Mouse (Mus musculus) midbrain, embryonic 14.5 days (tissue): Measurements from ENCODE around the gene Polr2h. TPM values are rescaled to one million over a fixed set of nuclear protein-coding genes. Genes with fewer than 3 reads are reported as not detected.
"Not testable (repeated sequence)": the region's sequence is repeated elsewhere in the genome, so short reads cannot be mapped to it uniquely, and the experiment has no call there.

ENCODE experiments used
- ATAC-seq: fragments of 200-750 bp; cut with Nextera tagmentation; 2 replicates; pipeline ENCODE4 v1.8.0; 2017; ENCODE audit warnings: moderate number of reproducible peaks, moderate library complexity; ENCODE audit not compliant: low FRiP score, low TSS enrichment
- DNase-seq: peaks from one replicate; pipeline ENCODE4 v3.0.0-alpha.2; 2015
- H3K27ac ChIP-seq: fragments of 300-500 bp; sonication (generic); replicated peaks from 2 replicates; pipeline ENCODE4 v1.5.1; 2014; ENCODE audit warnings: mild to moderate bottlenecking, low read depth, low read length, moderate library complexity
- H3K27me3 ChIP-seq: fragments of 300-500 bp; sonication (generic); 2 replicates; pipeline ENCODE4 v1.6.1; 2014; ENCODE audit warnings: low read length, control low read depth, mixed read lengths; ENCODE audit not compliant: control insufficient read depth, insufficient read depth
- H3K36me3 ChIP-seq: fragments of 300-500 bp; sonication (generic); 2 replicates; pipeline ENCODE4 v1.6.1; 2014; ENCODE audit warnings: low read length, control low read depth; ENCODE audit not compliant: control insufficient read depth, insufficient read depth
- H3K4me1 ChIP-seq: fragments of 300-500 bp; sonication (generic); 2 replicates; pipeline ENCODE4 v1.6.1; 2014; ENCODE audit warnings: mild to moderate bottlenecking, antibody characterized with exemption, low read length, control low read depth; ENCODE audit not compliant: control insufficient read depth, insufficient read depth
- H3K4me2 ChIP-seq: fragments of 300-500 bp; sonication (generic); 2 replicates; pipeline ENCODE4 v1.6.1; 2014; ENCODE audit warnings: mild to moderate bottlenecking, low read length, moderate library complexity
- H3K4me3 ChIP-seq: fragments of 300-500 bp; sonication (generic); replicated peaks from 2 replicates; pipeline ENCODE4 v1.5.1; 2014; ENCODE audit warnings: low read depth, low read length
- H3K9ac ChIP-seq: fragments of 300-500 bp; sonication (generic); replicated peaks from 2 replicates; pipeline ENCODE4 v1.6.1; 2014; ENCODE audit warnings: mild to moderate bottlenecking, low read length, moderate library complexity
- H3K9me3 ChIP-seq: fragments of 300-500 bp; sonication (generic); 2 replicates; pipeline ENCODE4 v1.6.1; 2016; ENCODE audit warnings: low read length, control low read depth, mixed read lengths; ENCODE audit not compliant: control insufficient read depth
- WGBS: fragments of 180-500 bp; shearing (Covaris S2); extraction: QIAGEN DNeasy Blood & Tissue Kit; methylation state at CpG from one replicate; pipeline ENCODE4 v1.1.7; 2014; 5-methylcytosine and 5-hydroxymethylcytosine counted together
- polyA plus RNA-seq: library from polyadenylated mRNA; unstranded; fragments of >200 nt; fragmentation: Nextera tagmentation; extraction: Ambion mirVana; gene quantifications from 2 replicates; pipeline ENCODE4 v1.2.1, GENCODE M21; 2014

The Polr2h gene
- 89.6 and 95.7 TPM in 2 replicates for polyA plus RNA-seq

- under 1% methylated on average over 62 of the region's 62 CpGs for WGBS
- H3K36me3 ChIP-seq, result peaks cover 34% of the 10 kb centered on the region
- DNase-seq (peak; percentile 96), ATAC-seq (peak; percentile 79)
- peaks cover 31% of the 10 kb centered on the region for H3K4me1 ChIP-seq
- H3K27me3 ChIP-seq, result no peaks in the 10 kb centered on the region
- H3K27ac ChIP-seq, result peak within 1 kb of the TSS; percentile 89
- peak within 1 kb of the TSS; percentile 94 for H3K4me2 ChIP-seq
- no peaks in the 10 kb centered on the region for H3K9me3 ChIP-seq
- H3K4me3 ChIP-seq, result peak within 1 kb of the TSS; percentile 66
- peak within 1 kb of the TSS; percentile 78 for H3K9ac ChIP-seq
Measured at GRCm38 (mm10) chr16:20717181-20717977, at the start of gene Polr2h, which contains the start of gene Clcn2. TSS of gene Polr2h (plus strand) at chr16:20717665. TSS of gene Clcn2 (minus strand) at chr16:20717746.

DNA sequence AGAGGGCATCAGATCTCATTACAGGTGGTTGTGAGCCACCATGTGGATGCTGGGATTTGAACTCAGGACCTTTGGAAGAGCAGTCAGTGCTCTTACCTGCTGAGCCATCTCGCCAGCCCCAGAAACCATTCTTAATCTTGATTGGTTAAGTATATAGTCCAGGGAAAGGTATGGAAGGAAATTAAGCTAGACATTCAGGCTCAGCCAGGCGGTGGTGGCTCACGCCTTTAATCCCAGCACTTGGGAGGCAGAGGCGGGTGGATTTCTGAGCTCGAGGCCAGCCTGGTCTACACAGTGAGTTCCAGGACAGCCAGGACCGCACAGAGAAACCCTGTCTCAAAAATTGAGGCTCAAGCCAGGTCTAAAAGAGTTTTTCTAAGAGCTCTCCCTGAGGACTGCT lies 49.5 kb upstream of the Polr2h start, which contains the start of gene Eif4g1:
Eif4g1 (plus strand) TSS at position 301 of the 400 bp plus-strand sequence.
- 96% methylated on average over 4 of the region's 6 CpGs for WGBS
- not testable (repeated sequence) for H3K27me3 ChIP-seq, H3K4me1 ChIP-seq, H3K9ac ChIP-seq, H3K4me3 ChIP-seq, H3K4me2 ChIP-seq, H3K27ac ChIP-seq, H3K9me3 ChIP-seq, ATAC-seq, DNase-seq
- H3K36me3 ChIP-seq, result peaks cover 13% of the 10 kb centered on the region

DNA sequence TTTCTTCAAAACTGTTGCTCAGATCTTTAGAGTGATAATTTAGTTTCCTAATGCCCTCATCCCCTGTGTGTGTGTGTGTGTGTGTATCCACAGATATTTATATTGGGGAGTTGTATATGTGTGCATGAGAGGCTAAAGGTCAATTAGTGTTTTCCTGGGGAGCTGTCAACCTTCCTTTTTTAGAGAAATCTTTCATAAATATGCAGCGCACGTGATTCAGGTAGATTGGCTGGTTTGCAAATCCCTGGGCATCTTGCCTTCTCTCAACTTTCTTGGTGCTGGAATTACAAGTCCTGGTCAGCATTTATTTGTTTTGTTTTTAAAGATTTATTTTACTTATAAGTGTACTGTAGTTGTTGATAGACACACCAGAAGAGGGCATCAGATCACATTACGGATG lies 47.2 kb upstream of the Polr2h start:
- no peak overlapping the region for H3K9ac ChIP-seq
- H3K27me3 ChIP-seq, result no peaks in the 10 kb centered on the region
- no peak overlapping the region for H3K27ac ChIP-seq
- H3K4me3 ChIP-seq, result no peak overlapping the region
- no peak overlapping the region for H3K4me2 ChIP-seq
- H3K4me1 ChIP-seq, result peaks cover 11% of the 10 kb centered on the region
- WGBS, result 93% methylated on average over 3 of the region's 3 CpGs
- DNase-seq, result no peak
- no peak for ATAC-seq
- peaks cover 8% of the 10 kb centered on the region for H3K36me3 ChIP-seq
- H3K9me3 ChIP-seq, result no peaks in the 10 kb centered on the region

GRCm38 (mm10) chr16:20671886-20672285 lies 45.6 kb upstream of the Polr2h start:
- Histone ChIP-seq H3K4me3 (peak overlapping the region; percentile 93), H3K9ac (no peak overlapping the region), H3K9me3 (no peaks in the 10 kb centered on the region), H3K27me3 (no peaks in the 10 kb centered on the region), H3K36me3 (peaks cover 21% of the 10 kb centered on the region), H3K4me2 (peak overlapping the region; percentile 98), H3K27ac (no peak overlapping the region), H3K4me1 (peaks cover 11% of the 10 kb centered on the region)
- ATAC-seq, result no peak
- WGBS, result 25% methylated on average over 6 of the region's 6 CpGs
- DNase-seq, result no peak

- Histone ChIP-seq H3K9ac (peak overlapping the region; percentile 94), H3K4me1 (peaks cover 11% of the 10 kb centered on the region)
- under 1% methylated on average over 38 of the region's 38 CpGs for WGBS
Measured at GRCm38 (mm10) chr16:20672500-20672902, 45.0 kb upstream of the Polr2h start.

GRCm38 (mm10) chr16:20672965-20673705 lies 44.3 kb upstream of the Polr2h start:
- Histone ChIP-seq H3K9me3 (no peaks in the 10 kb centered on the region), H3K9ac (peak overlapping the region; percentile 94), H3K27me3 (no peaks in the 10 kb centered on the region), H3K4me1 (peaks cover 11% of the 10 kb centered on the region), H3K4me2 (peak overlapping the region; percentile 98), H3K27ac (peak overlapping the region; percentile 87), H3K36me3 (peaks cover 34% of the 10 kb centered on the region), H3K4me3 (peak overlapping the region; percentile 93)
- ATAC-seq (peak; percentile 84), DNase-seq (no peak)
- WGBS, result under 1% methylated on average over 75 of the region's 78 CpGs

More at GRCm38 (mm10) chr16:20672500-20672902, 45.0 kb upstream of the Polr2h start:
- Histone ChIP-seq H3K4me3 (peak overlapping the region; percentile 93), H3K9me3 (no peaks in the 10 kb centered on the region), H3K36me3 (peaks cover 27% of the 10 kb centered on the region), H3K27ac (peak overlapping the region; percentile 87), H3K27me3 (no peaks in the 10 kb centered on the region), H3K4me2 (peak overlapping the region; percentile 98)
- ATAC-seq (peak; percentile 98), DNase-seq (peak; percentile 97)

DNA sequence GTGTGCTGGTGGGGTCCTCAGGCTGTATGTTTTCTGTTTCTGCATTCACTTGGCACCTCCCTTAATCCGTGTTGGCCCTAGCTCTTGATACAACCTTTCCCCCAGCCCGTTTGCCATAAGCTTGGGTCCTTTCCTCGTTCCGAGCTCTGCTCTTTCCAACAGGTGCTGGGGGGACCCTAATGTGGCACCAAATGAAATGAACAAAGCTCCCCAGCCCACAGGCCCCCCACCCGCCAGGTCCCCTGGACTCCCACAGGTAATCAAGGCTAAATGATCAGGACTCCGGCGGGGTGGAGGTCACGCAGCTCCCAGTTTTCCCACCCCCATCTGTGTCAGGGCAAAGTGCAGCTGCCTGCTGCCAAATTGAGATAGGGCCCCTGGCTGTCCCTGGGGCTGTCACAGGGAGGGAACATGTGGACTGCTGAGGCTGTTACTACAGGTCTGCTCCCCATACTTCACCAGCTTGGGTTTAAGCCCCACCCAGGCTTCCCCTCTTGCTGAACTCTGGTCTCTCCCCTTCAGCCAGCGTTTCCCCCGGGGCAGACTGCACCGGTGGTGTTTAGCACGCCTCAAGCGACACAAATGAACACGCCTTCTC lies 43.7 kb upstream of the Polr2h start:
- peak overlapping the region; percentile 87; the same call in 1 of the 2 replicates for H3K27ac ChIP-seq
- DNase-seq (peak; percentile 3), ATAC-seq (no peak)
- peak overlapping the region; percentile 93 for H3K4me3 ChIP-seq
- peak overlapping the region; percentile 98 for H3K4me2 ChIP-seq
- peak overlapping the region; percentile 94 for H3K9ac ChIP-seq
- 23% methylated on average over 14 of the region's 14 CpGs for WGBS
- H3K9me3 ChIP-seq, result no peaks in the 10 kb centered on the region
- H3K36me3 ChIP-seq, result peaks cover 40% of the 10 kb centered on the region
- no peaks in the 10 kb centered on the region for H3K27me3 ChIP-seq
- H3K4me1 ChIP-seq, result peaks cover 11% of the 10 kb centered on the region

DNA sequence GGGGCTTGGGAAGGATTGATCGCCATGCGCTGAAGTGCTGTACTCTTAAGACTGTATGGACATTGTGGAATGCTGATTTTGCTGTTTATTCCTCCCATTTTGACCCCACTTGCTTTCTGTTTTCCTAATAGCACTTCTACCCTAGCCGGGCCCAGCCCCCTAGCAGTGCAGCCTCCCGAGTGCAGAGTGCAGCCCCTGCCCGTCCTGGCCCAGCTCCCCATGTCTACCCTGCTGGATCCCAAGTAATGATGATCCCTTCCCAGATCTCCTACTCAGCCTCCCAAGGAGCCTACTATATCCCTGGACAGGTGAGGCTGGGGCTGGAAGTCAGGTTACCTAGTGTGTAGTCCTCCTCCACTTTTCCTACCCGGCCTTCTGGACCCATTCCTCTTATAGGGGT lies 42.3 kb upstream of the Polr2h start:
- no peak for ATAC-seq
- Histone ChIP-seq H3K27me3 (no peaks in the 10 kb centered on the region), H3K9ac (no peak overlapping the region), H3K9me3 (no peaks in the 10 kb centered on the region), H3K36me3 (peaks cover 54% of the 10 kb centered on the region), H3K4me1 (peaks cover 11% of the 10 kb centered on the region), H3K27ac (no peak overlapping the region), H3K4me3 (no peak overlapping the region), H3K4me2 (no peak overlapping the region)
- DNase-seq, result no peak
- 93% methylated on average over 6 of the region's 6 CpGs for WGBS
